ENCODE assay signal across 1 mouse cellular context in the genomic region with DNA sequence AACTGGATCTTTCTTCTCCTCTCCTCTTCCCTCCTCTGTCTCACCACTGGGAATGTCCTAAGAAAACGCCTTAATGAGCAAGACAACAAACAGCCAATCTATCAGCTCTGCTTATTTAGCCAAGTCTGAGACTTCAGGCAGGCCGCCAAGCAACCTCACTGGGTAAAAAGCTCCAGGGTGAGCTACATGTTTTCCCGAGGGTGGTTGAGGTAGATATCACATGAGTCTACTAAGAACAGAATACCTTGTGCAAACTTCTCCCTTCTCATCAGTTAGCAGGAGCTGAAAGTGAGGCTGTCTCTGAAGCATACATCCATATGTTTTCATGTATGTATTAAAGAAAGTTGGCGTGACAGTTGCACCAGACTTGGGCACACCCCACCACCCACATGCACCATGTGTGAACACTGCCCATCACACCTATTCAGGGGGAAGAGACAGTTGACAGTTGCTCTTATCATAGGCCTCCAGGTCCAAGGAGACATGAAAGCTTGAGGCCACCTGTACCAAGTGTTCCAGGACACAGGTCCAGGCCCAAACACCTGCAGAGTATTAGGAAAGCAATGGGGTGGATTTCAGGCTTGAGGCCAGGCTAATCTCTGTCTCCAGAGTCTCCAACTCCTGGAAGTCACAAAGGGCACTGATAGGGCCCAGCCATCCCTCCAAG.
TF ChIP-seq lines count a peak whose summit lies in the region.

No protein-coding gene starts in this region.

TF ChIP-seq in MEL, 35 proteins besides CTCF, POLR2A, EP300 and RAD21 (continued from another document):
- TF ChIP-seq BHLHE40 (IDR thresholded peaks at IDR 0.05; ENCODE audit: borderline replicate concordance, low read depth, low read length) (no peak), ZC3H11A (IDR thresholded peaks at IDR 0.05; ENCODE audit: low read depth, low read length) (no peak), GABPA (IDR thresholded peaks at IDR 0.05; ENCODE audit: low read depth, low read length) (no peak), POLR2AphosphoS5 (IDR thresholded peaks at IDR 0.05; ENCODE audit: borderline replicate concordance, low read depth, low read length) (no peak), CHD2 (IDR thresholded peaks at IDR 0.05; ENCODE audit: low read length) (no peak), SIN3A (IDR thresholded peaks at IDR 0.05; ENCODE audit: low read length) (peak; percentile 64), MAZ (IDR thresholded peaks at IDR 0.05; ENCODE audit: low read depth, low read length) (no peak), MXI1 (IDR thresholded peaks at IDR 0.05; ENCODE audit: low read depth, low read length) (peak; percentile 80), KAT2A (conservative IDR thresholded peaks at IDR 0.05; ENCODE audit: low read depth, low read length) (no peak), ZNF384 (IDR thresholded peaks at IDR 0.05; ENCODE audit: low read depth, low read length) (no peak), ZKSCAN1 (IDR thresholded peaks at IDR 0.05; ENCODE audit: low read depth, low read length) (no peak), RCOR1 (IDR thresholded peaks at IDR 0.05; ENCODE audit: low read depth, low read length) (peak; percentile 25; the same call in 1 of the 2 replicates), ZMIZ1 (IDR thresholded peaks at IDR 0.05; ENCODE audit: low read depth, low read length) (no peak)
